Mouse (Mus musculus): ENCODE measurements around the gene Etv3. TPM values are rescaled to one million over a fixed set of nuclear protein-coding genes. Genes with fewer than 3 reads are reported as not detected.
A peak's percentile ranks its signal among the peaks of the same experiment; 100 is the strongest.

Gene Etv3
- polyA plus RNA-seq, 1 experiment from 2014 or later, result 12.5 TPM

GRCm38 (mm10) chr3:87528841-87529240 lies 3.6 kb downstream of the Etv3 start:
- ATAC-seq, result no peak
- Histone ChIP-seq H3K27ac (ENCODE audit: low read length) (no peak overlapping the region), H3K4me1 (ENCODE audit: control insufficient read depth, insufficient read depth, low read length) (peaks cover 15% of the 10 kb centered on the region; the same call in 1 of the 2 replicates), H3K4me2 (ENCODE audit: low read depth, low read length) (no peak overlapping the region), H3K27me3 (replicated peaks; ENCODE audit: control insufficient read depth, insufficient read depth, low read length) (no peaks in the 10 kb centered on the region), H3K9ac (ENCODE audit: low read depth, low read length) (no peak overlapping the region), H3K36me3 (ENCODE audit: control insufficient read depth, insufficient read depth, low read length) (peaks cover 9% of the 10 kb centered on the region; the same call in 1 of the 2 replicates), H3K4me3 (ENCODE audit: low read length) (no peak overlapping the region), H3K9me3 (ENCODE audit: control insufficient read depth, low read length) (no peaks in the 10 kb centered on the region)
- WGBS, result 88% methylated on average over 8 of the region's 8 CpGs

GRCm38 (mm10) chr3:87529568-87529967 lies 4.4 kb downstream of the Etv3 start:
- no peaks in the 10 kb centered on the region for H3K27me3 ChIP-seq (replicated peaks; ENCODE audit: control insufficient read depth, insufficient read depth, low read length)
- ATAC-seq, result no peak
- no peak overlapping the region for H3K9ac ChIP-seq (ENCODE audit: low read depth, low read length)
- H3K4me1 ChIP-seq (ENCODE audit: control insufficient read depth, insufficient read depth, low read length), result peaks cover 15% of the 10 kb centered on the region; the same call in 1 of the 2 replicates
- peaks cover 14% of the 10 kb centered on the region; the same call in 1 of the 2 replicates for H3K36me3 ChIP-seq (ENCODE audit: control insufficient read depth, insufficient read depth, low read length)
- 91% methylated on average over 11 of the region's 11 CpGs for WGBS
- no peak overlapping the region for H3K4me3 ChIP-seq (ENCODE audit: low read length)
- no peak overlapping the region for H3K4me2 ChIP-seq (ENCODE audit: low read depth, low read length)
- H3K27ac ChIP-seq (ENCODE audit: low read length), result no peak overlapping the region
- H3K9me3 ChIP-seq (ENCODE audit: control insufficient read depth, low read length), result no peaks in the 10 kb centered on the region

- Histone ChIP-seq H3K27ac (ENCODE audit: low read length) (no peak overlapping the region), H3K4me1 (ENCODE audit: control insufficient read depth, insufficient read depth, low read length) (peaks cover 13% of the 10 kb centered on the region; the same call in 1 of the 2 replicates), H3K9me3 (ENCODE audit: control insufficient read depth, low read length) (no peaks in the 10 kb centered on the region), H3K4me3 (ENCODE audit: low read length) (no peak overlapping the region), H3K9ac (ENCODE audit: low read depth, low read length) (no peak overlapping the region), H3K27me3 (replicated peaks; ENCODE audit: control insufficient read depth, insufficient read depth, low read length) (no peaks in the 10 kb centered on the region), H3K36me3 (ENCODE audit: control insufficient read depth, insufficient read depth, low read length) (peaks cover 14% of the 10 kb centered on the region; the same call in 1 of the 2 replicates), H3K4me2 (ENCODE audit: low read depth, low read length) (no peak overlapping the region)
- 85% methylated on average over 3 of the region's 3 CpGs for WGBS
- no peak for ATAC-seq
These were observed 5.0 kb downstream of the Etv3 start for GRCm38 (mm10) chr3:87530234-87530633.

- WGBS, result 80% methylated on average over 7 of the region's 7 CpGs
- Histone ChIP-seq H3K9ac (ENCODE audit: low read depth, low read length) (no peak overlapping the region), H3K36me3 (ENCODE audit: control insufficient read depth, insufficient read depth, low read length) (peaks cover 24% of the 10 kb centered on the region), H3K4me2 (ENCODE audit: low read depth, low read length) (no peak overlapping the region), H3K27me3 (replicated peaks; ENCODE audit: control insufficient read depth, insufficient read depth, low read length) (no peaks in the 10 kb centered on the region), H3K4me3 (ENCODE audit: low read length) (no peak overlapping the region), H3K4me1 (ENCODE audit: control insufficient read depth, insufficient read depth, low read length) (peaks cover 5% of the 10 kb centered on the region), H3K27ac (ENCODE audit: low read length) (no peak overlapping the region), H3K9me3 (ENCODE audit: control insufficient read depth, low read length) (no peaks in the 10 kb centered on the region)
- ATAC-seq, result peak; percentile 17; the same call in 1 of the 2 replicates
These were observed 8.6 kb downstream of the Etv3 start for GRCm38 (mm10) chr3:87533667-87534378.

- 70% methylated on average over 10 of the region's 10 CpGs for WGBS
- H3K9me3 ChIP-seq (ENCODE audit: control insufficient read depth, low read length), result no peaks in the 10 kb centered on the region
- H3K36me3 ChIP-seq (ENCODE audit: control insufficient read depth, insufficient read depth, low read length), result peaks cover 16% of the 10 kb centered on the region
- no peak for ATAC-seq
- no peak overlapping the region for H3K9ac ChIP-seq (ENCODE audit: low read depth, low read length)
- H3K4me1 ChIP-seq (ENCODE audit: control insufficient read depth, insufficient read depth, low read length), result peaks cover 5% of the 10 kb centered on the region
- no peaks in the 10 kb centered on the region for H3K27me3 ChIP-seq (replicated peaks; ENCODE audit: control insufficient read depth, insufficient read depth, low read length)
- H3K4me2 ChIP-seq (ENCODE audit: low read depth, low read length), result no peak overlapping the region
- H3K27ac ChIP-seq (ENCODE audit: low read length), result no peak overlapping the region
- no peak overlapping the region for H3K4me3 ChIP-seq (ENCODE audit: low read length)
These were observed 12.8 kb downstream of the Etv3 start for GRCm38 (mm10) chr3:87538034-87538433.

GRCm38 (mm10) chr3:87540028-87540675 lies 14.9 kb downstream of the Etv3 start:
- Histone ChIP-seq H3K4me3 (ENCODE audit: low read length) (no peak overlapping the region), H3K9ac (ENCODE audit: low read depth, low read length) (no peak overlapping the region), H3K27me3 (replicated peaks; ENCODE audit: control insufficient read depth, insufficient read depth, low read length) (no peaks in the 10 kb centered on the region), H3K9me3 (ENCODE audit: control insufficient read depth, low read length) (no peaks in the 10 kb centered on the region), H3K4me2 (ENCODE audit: low read depth, low read length) (no peak overlapping the region), H3K4me1 (ENCODE audit: control insufficient read depth, insufficient read depth, low read length) (peaks cover 5% of the 10 kb centered on the region), H3K36me3 (ENCODE audit: control insufficient read depth, insufficient read depth, low read length) (peaks cover 12% of the 10 kb centered on the region), H3K27ac (ENCODE audit: low read length) (no peak overlapping the region)
- ATAC-seq, result no peak
- WGBS, result 69% methylated on average over 11 of the region's 11 CpGs

- no peak overlapping the region for H3K4me3 ChIP-seq (ENCODE audit: low read length)
- no peak overlapping the region for H3K9ac ChIP-seq (ENCODE audit: low read depth, low read length)
- H3K4me1 ChIP-seq (ENCODE audit: control insufficient read depth, insufficient read depth, low read length), result peaks cover 5% of the 10 kb centered on the region
- H3K36me3 ChIP-seq (ENCODE audit: control insufficient read depth, insufficient read depth, low read length), result peaks cover 8% of the 10 kb centered on the region
- H3K27ac ChIP-seq (ENCODE audit: low read length), result no peak overlapping the region
- ATAC-seq, result no peak
- H3K27me3 ChIP-seq (replicated peaks; ENCODE audit: control insufficient read depth, insufficient read depth, low read length), result no peaks in the 10 kb centered on the region
- no peaks in the 10 kb centered on the region for H3K9me3 ChIP-seq (ENCODE audit: control insufficient read depth, low read length)
- 37% methylated on average over 8 of the region's 8 CpGs for WGBS
- no peak overlapping the region for H3K4me2 ChIP-seq (ENCODE audit: low read depth, low read length)
These were observed 15.5 kb downstream of the Etv3 start for GRCm38 (mm10) chr3:87540714-87541113.

- H3K9me3 ChIP-seq (ENCODE audit: control insufficient read depth, low read length), result no peaks in the 10 kb centered on the region
- H3K9ac ChIP-seq (ENCODE audit: low read depth, low read length), result no peak overlapping the region
- H3K4me1 ChIP-seq (ENCODE audit: control insufficient read depth, insufficient read depth, low read length), result no peaks in the 10 kb centered on the region; the same call in 1 of the 2 replicates
- H3K4me2 ChIP-seq (ENCODE audit: low read depth, low read length), result no peak overlapping the region
- H3K27me3 ChIP-seq (replicated peaks; ENCODE audit: control insufficient read depth, insufficient read depth, low read length), result no peaks in the 10 kb centered on the region
- H3K4me3 ChIP-seq (ENCODE audit: low read length), result no peak overlapping the region
- 75% methylated on average over 7 of the region's 7 CpGs for WGBS
- no peaks in the 10 kb centered on the region for H3K36me3 ChIP-seq (ENCODE audit: control insufficient read depth, insufficient read depth, low read length)
- H3K27ac ChIP-seq (ENCODE audit: low read length), result no peak overlapping the region
- ATAC-seq, result no peak
These were observed 17.4 kb downstream of the Etv3 start for GRCm38 (mm10) chr3:87542481-87543215.

GRCm38 (mm10) chr3:87545554-87545953 lies 20.3 kb downstream of the Etv3 start:
- ATAC-seq, result no peak
- Histone ChIP-seq H3K4me3 (ENCODE audit: low read length) (no peak overlapping the region), H3K9me3 (ENCODE audit: control insufficient read depth, low read length) (no peaks in the 10 kb centered on the region), H3K27ac (ENCODE audit: low read length) (no peak overlapping the region), H3K4me2 (ENCODE audit: low read depth, low read length) (no peak overlapping the region), H3K9ac (ENCODE audit: low read depth, low read length) (no peak overlapping the region), H3K27me3 (replicated peaks; ENCODE audit: control insufficient read depth, insufficient read depth, low read length) (0 out of 2 replicates have a peak, but pooled peaks cover 4% of the 10 kb centered on the region), H3K36me3 (ENCODE audit: control insufficient read depth, insufficient read depth, low read length) (no peaks in the 10 kb centered on the region), H3K4me1 (ENCODE audit: control insufficient read depth, insufficient read depth, low read length) (no peaks in the 10 kb centered on the region)
- WGBS, result 71% methylated on average over 3 of the region's 3 CpGs

Measured in intestine, embryonic 16.5 days (tissue).